Mouse (Mus musculus) cerebellum, adult 2 months (tissue): ENCODE measurements around the gene Mapk1.

Source experiments
- CTCF ChIP-seq: fragments of 200-500 bp; IDR thresholded peaks from 2 replicates; pipeline ENCODE4 v1.5.1; 2011; ENCODE audit warnings: low read depth, mild to moderate bottlenecking, control low read depth, low read length, moderate library complexity, borderline replicate concordance; ENCODE audit not compliant: insufficient read depth
- POLR2A ChIP-seq: fragments of 200-500 bp; IDR thresholded peaks from 2 replicates; pipeline ENCODE4 v1.6.1; 2011; ENCODE audit warnings: low read length, control low read depth, borderline replicate concordance; ENCODE audit not compliant: insufficient read depth

GRCm38 (mm10) chr16:17085636-17086035, 102.5 kb downstream of the Mapk1 start:
- no peak for TF ChIP-seq CTCF
- TF ChIP-seq POLR2A = no peak
